In genomic region chr1:74884196-74885141, GRCm38 (mm10) we compare ENCODE assay signal across 11 mouse cellular contexts. TPM values are rescaled to one million over a fixed set of nuclear protein-coding genes. Genes with fewer than 3 reads are reported as not detected.
DNase-seq lines count a peak whose midpoint lies in the region; ATAC-seq lines count a peak whose summit lies in the region.
"Had no signal": no experiment of that assay in that cellular context is flagged by ENCODE, and none has a peak within 500 bp of the region (broad histone marks: within the 10 kb centered on the region; RNA-seq: fewer than 3 reads in every experiment).

No protein-coding gene starts in this region.

- no peaks in the 10 kb centered on the region for H3K36me3 ChIP-seq in heart, embryonic 16.5 days (ENCODE audit: control insufficient read depth, insufficient read depth)
- H3K36me3 ChIP-seq in embryonic facial prominence, embryonic 15.5 days: no peaks in the 10 kb centered on the region
- H3K36me3 ChIP-seq in limb, embryonic 10.5 days: no peaks in the 10 kb centered on the region
- no peaks in the 10 kb centered on the region for H3K36me3 ChIP-seq in neural tube, embryonic 12.5 days

- DNase-seq in heart, adult 9 months (ENCODE audit: low spot score in 2 of 2): no peak
- DNase-seq in limb, embryonic 10.5 days (ENCODE audit: low spot score): peak; percentile 58
- no peak for DNase-seq in retina, postnatal 1 day
- DNase-seq in testis, postnatal 10 days (ENCODE audit: low spot score): no peak
- no peak for DNase-seq in layer of hippocampus, postnatal 25 days (ENCODE audit: extremely low spot score in 1 of 2, low spot score in 1 of 2)

- no peak for ATAC-seq in heart, embryonic 16.5 days (replicated peaks; ENCODE audit: extremely low read depth, insufficient read depth, low FRiP score)
- no peak for ATAC-seq in embryonic facial prominence, embryonic 15.5 days (ENCODE audit: insufficient number of reproducible peaks, low FRiP score, low TSS enrichment, low read depth)
- ATAC-seq in neural tube, embryonic 12.5 days (ENCODE audit: low FRiP score, low read depth): no peak

- no peak overlapping the region for H3K9ac ChIP-seq in heart, embryonic 16.5 days (ENCODE audit: low read length)
- H3K9ac ChIP-seq in embryonic facial prominence, embryonic 15.5 days: no peak overlapping the region
- no peak overlapping the region for H3K9ac ChIP-seq in neural tube, embryonic 12.5 days

- H3K4me2 ChIP-seq in heart, embryonic 16.5 days (ENCODE audit: low read depth, low read length): peak overlapping the region; percentile 62
- peak overlapping the region; percentile 36 for H3K4me2 ChIP-seq in embryonic facial prominence, embryonic 15.5 days (replicated peaks)
- H3K4me2 ChIP-seq in neural tube, embryonic 12.5 days (replicated peaks): peak overlapping the region; percentile 46

- H3K27ac ChIP-seq in heart, embryonic 16.5 days (ENCODE audit: low read length): no peak overlapping the region
- no peak overlapping the region for H3K27ac ChIP-seq in embryonic facial prominence, embryonic 15.5 days (replicated peaks)
- peak overlapping the region; percentile 19; the same call in 1 of the 2 replicates for H3K27ac ChIP-seq in limb, embryonic 10.5 days
- no peak overlapping the region for H3K27ac ChIP-seq in neural tube, embryonic 12.5 days

- peak overlapping the region; percentile 38 for H3K4me3 ChIP-seq in heart, embryonic 16.5 days (ENCODE audit: low read length)
- H3K4me3 ChIP-seq in embryonic facial prominence, embryonic 15.5 days (replicated peaks): peak overlapping the region; percentile 27
- H3K4me3 ChIP-seq in limb, embryonic 10.5 days: peak overlapping the region; percentile 43
- peak overlapping the region; percentile 15; the same call in 1 of the 2 replicates for H3K4me3 ChIP-seq in neural tube, embryonic 12.5 days

- 1% methylated on average over 57 of the region's 57 CpGs for WGBS in heart, embryonic 16.5 days
- under 1% methylated on average over 57 of the region's 57 CpGs for WGBS in embryonic facial prominence, embryonic 15.5 days
- WGBS in limb, embryonic 10.5 days: under 1% methylated on average over 57 of the region's 57 CpGs
- WGBS in neural tube, embryonic 12.5 days: under 1% methylated on average over 57 of the region's 57 CpGs

- H3K27me3 ChIP-seq in heart, embryonic 16.5 days (ENCODE audit: control insufficient read depth, insufficient read depth, low read length): peaks cover 80% of the 10 kb centered on the region
- peaks cover 89% of the 10 kb centered on the region for H3K27me3 ChIP-seq in embryonic facial prominence, embryonic 15.5 days
- H3K27me3 ChIP-seq in limb, embryonic 10.5 days (ENCODE audit: low read depth, poor library complexity, severe bottlenecking): peaks cover 99% of the 10 kb centered on the region
- H3K27me3 ChIP-seq in neural tube, embryonic 12.5 days (replicated peaks): peaks cover 95% of the 10 kb centered on the region

- peaks cover 15% of the 10 kb centered on the region for H3K4me1 ChIP-seq in heart, embryonic 16.5 days (ENCODE audit: control insufficient read depth, insufficient read depth, low read length)
- peaks cover 32% of the 10 kb centered on the region for H3K4me1 ChIP-seq in embryonic facial prominence, embryonic 15.5 days
- H3K4me1 ChIP-seq in limb, embryonic 10.5 days: peaks cover 27% of the 10 kb centered on the region
- H3K4me1 ChIP-seq in neural tube, embryonic 12.5 days: peaks cover 24% of the 10 kb centered on the region

- no peaks in the 10 kb centered on the region for H3K9me3 ChIP-seq in heart, embryonic 16.5 days (replicated peaks; ENCODE audit: control insufficient read depth, low read length)
- H3K9me3 ChIP-seq in embryonic facial prominence, embryonic 15.5 days (replicated peaks): no peaks in the 10 kb centered on the region
- H3K9me3 ChIP-seq in limb, embryonic 10.5 days (replicated peaks): no peaks in the 10 kb centered on the region
- no peaks in the 10 kb centered on the region for H3K9me3 ChIP-seq in neural tube, embryonic 12.5 days

RNA-seq across cellular contexts. Expression of gene Fev, which starts 0.8 kb away (rescaled TPM):
- polyA plus RNA-seq in heart, embryonic 16.5 days (2015; fragmentation: Nextera tagmentation; extraction: Ambion mirVana): 0.39 and 0.66 TPM in 2 replicates
- polyA plus RNA-seq in embryonic facial prominence, embryonic 15.5 days (2015; fragmentation: Nextera tagmentation; extraction: Ambion mirVana): 0.24 and 0.43 TPM in 2 replicates
- not detected in 2 replicates for polyA plus RNA-seq in limb, embryonic 10.5 days (2016; fragmentation: Nextera tagmentation; extraction: Ambion mirVana)
- 0.32 TPM in 1 of 2 replicates, not detected in the other for polyA plus RNA-seq in neural tube, embryonic 12.5 days (2016; fragmentation: Nextera tagmentation; extraction: Ambion mirVana)
- total RNA-seq in layer of hippocampus, postnatal 25 days (2021): not detected
- total RNA-seq: hematopoietic stem cell, adult 5-6 weeks; megakaryocyte-erythroid progenitor cell, adult 5-6 weeks had no signal

RNA-seq across cellular contexts. Expression of gene Cryba2, which starts 8.5 kb away (rescaled TPM):
- not detected in 2 replicates for polyA plus RNA-seq in heart, embryonic 16.5 days (2015; fragmentation: Nextera tagmentation; extraction: Ambion mirVana)
- 0.63 and 1.8 TPM in 2 replicates for polyA plus RNA-seq in embryonic facial prominence, embryonic 15.5 days (2015; fragmentation: Nextera tagmentation; extraction: Ambion mirVana)
- not detected in 2 replicates for polyA plus RNA-seq in limb, embryonic 10.5 days (2016; fragmentation: Nextera tagmentation; extraction: Ambion mirVana)
- polyA plus RNA-seq in neural tube, embryonic 12.5 days (2016; fragmentation: Nextera tagmentation; extraction: Ambion mirVana): not detected in 2 replicates
- under 1 TPM in 1 of 2 experiments, not detected in 1; 0.39 TPM for total RNA-seq in layer of hippocampus, postnatal 25 days (2021)
- total RNA-seq: hematopoietic stem cell, adult 5-6 weeks; megakaryocyte-erythroid progenitor cell, adult 5-6 weeks had no signal
- polyA plus RNA-seq: spleen, adult 2 months had no signal

RNA-seq across cellular contexts. Expression of gene Cdk5r2, which starts 29.7 kb away (rescaled TPM):
- not detected in 2 replicates for polyA plus RNA-seq in heart, embryonic 16.5 days (2015; fragmentation: Nextera tagmentation; extraction: Ambion mirVana)
- polyA plus RNA-seq in embryonic facial prominence, embryonic 15.5 days (2015; fragmentation: Nextera tagmentation; extraction: Ambion mirVana): 0.12 and 0.13 TPM in 2 replicates
- polyA plus RNA-seq in limb, embryonic 10.5 days (2016; fragmentation: Nextera tagmentation; extraction: Ambion mirVana): not detected in 2 replicates
- 5.7 and 7.6 TPM in 2 replicates for polyA plus RNA-seq in neural tube, embryonic 12.5 days (2016; fragmentation: Nextera tagmentation; extraction: Ambion mirVana)
- total RNA-seq in layer of hippocampus, postnatal 25 days (2021): 100 to 1,000 TPM; 224 to 251 TPM
- total RNA-seq: hematopoietic stem cell, adult 5-6 weeks; megakaryocyte-erythroid progenitor cell, adult 5-6 weeks had no signal
- polyA plus RNA-seq: spleen, adult 2 months had no signal

RNA-seq across cellular contexts. Expression of gene Cfap65, which starts 50.9 kb away (rescaled TPM):
- 0.18 and 0.36 TPM in 2 replicates for polyA plus RNA-seq in heart, embryonic 16.5 days (2015; fragmentation: Nextera tagmentation; extraction: Ambion mirVana)
- 2.2 and 4.1 TPM in 2 replicates for polyA plus RNA-seq in embryonic facial prominence, embryonic 15.5 days (2015; fragmentation: Nextera tagmentation; extraction: Ambion mirVana)
- not detected in 2 replicates for polyA plus RNA-seq in limb, embryonic 10.5 days (2016; fragmentation: Nextera tagmentation; extraction: Ambion mirVana)
- polyA plus RNA-seq in neural tube, embryonic 12.5 days (2016; fragmentation: Nextera tagmentation; extraction: Ambion mirVana): 0.08 TPM in 1 of 2 replicates, not detected in the other
- total RNA-seq in layer of hippocampus, postnatal 25 days (2021): 1 to 10 TPM; 1.2 to 2.3 TPM
- total RNA-seq: hematopoietic stem cell, adult 5-6 weeks; megakaryocyte-erythroid progenitor cell, adult 5-6 weeks had no signal
- polyA plus RNA-seq: spleen, adult 2 months had no signal
